Mouse (Mus musculus) liver, embryonic 13.5 days (tissue): ENCODE data around the gene Kiss1r. TPM values are rescaled to one million over a fixed set of nuclear protein-coding genes. Genes with fewer than 3 reads are reported as not detected.

Source experiments
- ATAC-seq: fragments of 200-750 bp; cut with Nextera tagmentation; 2 replicates; pipeline ENCODE4 v1.8.0; 2017; ENCODE audit warnings: low read depth, mild to moderate bottlenecking, moderate number of reproducible peaks, moderate library complexity
- DNase-seq: peaks from one replicate; pipeline ENCODE4 v3.0.0; 2022
- H3K27ac ChIP-seq: fragments of 300-500 bp; sonication (generic); 2 replicates; pipeline ENCODE4 v1.5.1; 2015; ENCODE audit warnings: moderate library complexity, mild to moderate bottlenecking, inconsistent platforms
- H3K27me3 ChIP-seq: fragments of 300-500 bp; sonication (generic); 2 replicates; pipeline ENCODE4 v1.6.1; 2015; ENCODE audit warnings: mild to moderate bottlenecking, inconsistent platforms
- H3K36me3 ChIP-seq: fragments of 300-500 bp; sonication (generic); 2 replicates; pipeline ENCODE4 v1.6.1; 2015; ENCODE audit warnings: mild to moderate bottlenecking, inconsistent platforms
- H3K4me1 ChIP-seq: fragments of 300-500 bp; sonication (generic); replicated peaks from 2 replicates; pipeline ENCODE4 v1.6.1; 2015; ENCODE audit warnings: inconsistent platforms
- H3K4me2 ChIP-seq: fragments of 300-500 bp; sonication (generic); 2 replicates; pipeline ENCODE4 v1.6.1; 2015; ENCODE audit warnings: inconsistent platforms, mild to moderate bottlenecking, moderate library complexity
- H3K4me3 ChIP-seq: fragments of 300-500 bp; sonication (generic); replicated peaks from 2 replicates; pipeline ENCODE4 v1.5.1; 2015; ENCODE audit warnings: mild to moderate bottlenecking, inconsistent platforms
- H3K9ac ChIP-seq: fragments of 300-500 bp; sonication (generic); 2 replicates; pipeline ENCODE4 v1.6.1; 2015; ENCODE audit warnings: mild to moderate bottlenecking, inconsistent platforms
- H3K9me3 ChIP-seq: fragments of 300-500 bp; sonication (generic); replicated peaks from 2 replicates; pipeline ENCODE4 v1.6.1; 2016; ENCODE audit warnings: inconsistent platforms
- WGBS: fragments of 180-500 bp; shearing (Covaris S2); methylation state at CpG from one replicate; pipeline ENCODE4 v1.1.7; 2015; ENCODE audit not compliant: insufficient replicate concordance; 5-methylcytosine and 5-hydroxymethylcytosine counted together
- polyA plus RNA-seq: library from polyadenylated mRNA; unstranded; fragments of >200 nt; fragmentation: Nextera tagmentation; extraction: Ambion mirVana; gene quantifications from 2 replicates; pipeline ENCODE4 v1.2.1, GENCODE M21; 2015

Gene Kiss1r
- polyA plus RNA-seq, 1 experiment from 2014 or later, result 0.28 TPM

- Histone ChIP-seq H3K36me3 (peaks cover 56% of the 10 kb centered on the region), H3K4me3 (no peak overlapping the region), H3K27me3 (no peaks in the 10 kb centered on the region), H3K27ac (no peak overlapping the region), H3K4me2 (0 out of 2 replicates have a peak overlapping the region, but pooled peaks have one; percentile 2), H3K9ac (no peak overlapping the region), H3K9me3 (no peaks in the 10 kb centered on the region), H3K4me1 (peaks cover 96% of the 10 kb centered on the region)
- DNase-seq (no peak), ATAC-seq (no peak)
- WGBS, result 68% methylated on average over 9 of the region's 9 CpGs
These were observed 16.4 kb downstream of the Kiss1r start for GRCm38 (mm10) chr10:79933145-79933679.

- H3K4me2 ChIP-seq, result 0 out of 2 replicates have a peak overlapping the region, but pooled peaks have one; percentile 2
- no peak overlapping the region for H3K4me3 ChIP-seq
- H3K27ac ChIP-seq, result peak overlapping the region; percentile 10; the same call in 1 of the 2 replicates
- H3K9me3 ChIP-seq, result no peaks in the 10 kb centered on the region
- no peak overlapping the region for H3K9ac ChIP-seq
- H3K4me1 ChIP-seq, result peaks cover 98% of the 10 kb centered on the region
- ATAC-seq (no peak), DNase-seq (no peak)
- H3K27me3 ChIP-seq, result no peaks in the 10 kb centered on the region
- WGBS, result 80% methylated on average over 6 of the region's 6 CpGs
- H3K36me3 ChIP-seq, result peaks cover 59% of the 10 kb centered on the region
These were observed 17.1 kb downstream of the Kiss1r start for GRCm38 (mm10) chr10:79933861-79934260.

GRCm38 (mm10) chr10:79934272-79934721 is 17.5 kb downstream of the Kiss1r start:
- no peaks in the 10 kb centered on the region for H3K9me3 ChIP-seq
- H3K4me2 ChIP-seq, result no peak overlapping the region
- H3K36me3 ChIP-seq, result peaks cover 59% of the 10 kb centered on the region
- ATAC-seq, result no peak
- H3K9ac ChIP-seq, result no peak overlapping the region
- WGBS, result 58% methylated on average over 13 of the region's 13 CpGs
- H3K27me3 ChIP-seq, result no peaks in the 10 kb centered on the region
- peaks cover 98% of the 10 kb centered on the region for H3K4me1 ChIP-seq
- no peak overlapping the region for H3K4me3 ChIP-seq
- H3K27ac ChIP-seq, result peak overlapping the region; percentile 10; the same call in 1 of the 2 replicates
- no peak for DNase-seq

- WGBS, result 84% methylated on average over 16 of the region's 16 CpGs
- Histone ChIP-seq H3K9me3 (no peaks in the 10 kb centered on the region), H3K36me3 (peaks cover 65% of the 10 kb centered on the region), H3K4me1 (peaks cover 98% of the 10 kb centered on the region), H3K27me3 (no peaks in the 10 kb centered on the region), H3K4me2 (no peak overlapping the region), H3K9ac (no peak overlapping the region), H3K4me3 (no peak overlapping the region), H3K27ac (peak overlapping the region; percentile 10; the same call in 1 of the 2 replicates)
- DNase-seq (no peak), ATAC-seq (no peak)
These were observed 18.2 kb downstream of the Kiss1r start for GRCm38 (mm10) chr10:79934794-79935569.

- Histone ChIP-seq H3K9me3 (no peaks in the 10 kb centered on the region), H3K9ac (no peak overlapping the region), H3K27me3 (no peaks in the 10 kb centered on the region), H3K4me3 (no peak overlapping the region), H3K4me2 (peak overlapping the region; percentile 19; the same call in 1 of the 2 replicates), H3K36me3 (peaks cover 57% of the 10 kb centered on the region), H3K4me1 (peaks cover 99% of the 10 kb centered on the region), H3K27ac (peak overlapping the region; percentile 75)
- 61% methylated on average over 10 of the region's 10 CpGs for WGBS
- DNase-seq (no peak), ATAC-seq (no peak)
These were observed 19.6 kb downstream of the Kiss1r start for GRCm38 (mm10) chr10:79936284-79936910.

GRCm38 (mm10) chr10:79936911-79937441 is 20.2 kb downstream of the Kiss1r start:
- 61% methylated on average over 27 of the region's 27 CpGs for WGBS
- Histone ChIP-seq H3K9me3 (no peaks in the 10 kb centered on the region), H3K27ac (peak overlapping the region; percentile 75), H3K9ac (peak overlapping the region; percentile 13; the same call in 1 of the 2 replicates), H3K27me3 (no peaks in the 10 kb centered on the region), H3K4me3 (no peak overlapping the region), H3K4me1 (peaks cover 98% of the 10 kb centered on the region), H3K36me3 (peaks cover 54% of the 10 kb centered on the region), H3K4me2 (peak overlapping the region; percentile 19; the same call in 1 of the 2 replicates)
- 0 out of 2 replicates have a peak, but pooled peaks have one; percentile 7 for ATAC-seq
- DNase-seq, result no peak

- H3K27ac ChIP-seq, result peak overlapping the region; percentile 75
- DNase-seq (no peak), ATAC-seq (peak; percentile 47)
- H3K27me3 ChIP-seq, result no peaks in the 10 kb centered on the region
- H3K4me2 ChIP-seq, result peak overlapping the region; percentile 6; the same call in 1 of the 2 replicates
- H3K9me3 ChIP-seq, result no peaks in the 10 kb centered on the region
- H3K36me3 ChIP-seq, result peaks cover 45% of the 10 kb centered on the region
- no peak overlapping the region for H3K4me3 ChIP-seq
- H3K4me1 ChIP-seq, result peaks cover 98% of the 10 kb centered on the region
- 68% methylated on average over 11 of the region's 11 CpGs for WGBS
- no peak overlapping the region for H3K9ac ChIP-seq
These were observed 21.2 kb downstream of the Kiss1r start for GRCm38 (mm10) chr10:79937775-79938526.

GRCm38 (mm10) chr10:79940749-79941148 is 24.0 kb downstream of the Kiss1r start:
- Histone ChIP-seq H3K4me1 (peaks cover 99% of the 10 kb centered on the region), H3K36me3 (peaks cover 20% of the 10 kb centered on the region), H3K4me2 (no peak overlapping the region), H3K4me3 (no peak overlapping the region), H3K27ac (no peak overlapping the region), H3K27me3 (no peaks in the 10 kb centered on the region), H3K9ac (no peak overlapping the region), H3K9me3 (no peaks in the 10 kb centered on the region)
- WGBS, result 28% methylated on average over 7 of the region's 7 CpGs
- DNase-seq (no peak), ATAC-seq (no peak)

GRCm38 (mm10) chr10:79942988-79943387 is 26.2 kb downstream of the Kiss1r start:
- Histone ChIP-seq H3K27ac (peak overlapping the region; percentile 47), H3K27me3 (no peaks in the 10 kb centered on the region), H3K36me3 (peaks cover 18% of the 10 kb centered on the region), H3K9me3 (no peaks in the 10 kb centered on the region), H3K4me3 (no peak overlapping the region), H3K4me1 (peaks cover 98% of the 10 kb centered on the region), H3K4me2 (0 out of 2 replicates have a peak overlapping the region, but pooled peaks have one; percentile 21), H3K9ac (0 out of 2 replicates have a peak overlapping the region, but pooled peaks have one; percentile 49)
- WGBS, result 69% methylated on average over 1 of the region's 1 CpGs
- DNase-seq (no peak), ATAC-seq (no peak)

GRCm38 (mm10) chr10:79943471-79943901 is 26.7 kb downstream of the Kiss1r start:
- 39% methylated on average over 9 of the region's 9 CpGs for WGBS

More at GRCm38 (mm10) chr10:79943471-79943901, 26.7 kb downstream of the Kiss1r start:
- ATAC-seq (no peak), DNase-seq (no peak)
- Histone ChIP-seq H3K36me3 (peaks cover 17% of the 10 kb centered on the region), H3K9me3 (no peaks in the 10 kb centered on the region), H3K27ac (peak overlapping the region; percentile 70), H3K9ac (peak overlapping the region; percentile 49), H3K4me3 (no peak overlapping the region), H3K4me1 (peaks cover 96% of the 10 kb centered on the region), H3K27me3 (no peaks in the 10 kb centered on the region), H3K4me2 (0 out of 2 replicates have a peak overlapping the region, but pooled peaks have one; percentile 21)
